Mouse (Mus musculus): ENCODE results near the gene Mapkapk2.

DNA sequence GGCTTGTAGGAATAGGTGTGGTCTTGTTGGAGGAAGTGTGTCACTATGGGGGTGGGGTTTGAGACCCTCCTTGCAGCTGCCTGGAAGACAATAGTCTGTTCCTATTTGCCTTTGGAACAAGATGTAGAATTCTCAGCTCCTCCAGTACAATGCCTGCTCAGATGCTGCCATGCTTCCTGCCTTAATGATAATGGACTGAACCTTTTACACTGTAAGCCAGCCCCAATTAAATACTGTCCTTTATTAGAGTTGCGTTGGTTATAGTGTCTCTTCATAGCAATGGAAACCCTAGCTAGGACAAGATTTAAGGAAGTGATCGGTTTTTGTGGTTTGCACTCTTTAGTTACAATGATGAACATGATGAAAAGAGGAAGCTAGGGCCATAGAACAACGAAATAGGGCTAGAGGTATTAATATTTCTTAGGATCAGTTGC lies 48.6 kb upstream of the Mapkapk2 start:
- TF ChIP-seq CTCF (IDR thresholded peaks at IDR 0.05; ENCODE audit: insufficient read depth, low read length) (no peak), POLR2A (IDR thresholded peaks at IDR 0.05; ENCODE audit: borderline replicate concordance, extremely low read depth, low read depth, low read length) (no peak)
